Mouse (Mus musculus) heart, embryonic 15.5 days (tissue): Measurements from ENCODE around the gene Crabp2. TPM values are rescaled to one million over a fixed set of nuclear protein-coding genes. Genes with fewer than 3 reads are reported as not detected.

Experiments used
- ATAC-seq: fragments of 200-750 bp; cut with Nextera tagmentation; replicated peaks from 2 replicates; pipeline ENCODE4 v1.8.0; 2017; ENCODE audit warnings: low read depth, moderate TSS enrichment; ENCODE audit not compliant: insufficient number of reproducible peaks, insufficient read depth, low FRiP score
- H3K27ac ChIP-seq: fragments of 300-500 bp; sonication (generic); 2 replicates; pipeline ENCODE4 v1.5.1; 2015; ENCODE audit warnings: mild to moderate bottlenecking, inconsistent platforms
- H3K27me3 ChIP-seq: fragments of 300-500 bp; sonication (generic); 2 replicates; pipeline ENCODE4 v1.6.1; 2015; ENCODE audit warnings: inconsistent platforms
- H3K36me3 ChIP-seq: fragments of 300-500 bp; sonication (generic); 2 replicates; pipeline ENCODE4 v1.6.1; 2015; ENCODE audit warnings: mild to moderate bottlenecking, inconsistent platforms
- H3K4me1 ChIP-seq: fragments of 300-500 bp; sonication (generic); replicated peaks from 2 replicates; pipeline ENCODE4 v1.6.1; 2015; ENCODE audit warnings: inconsistent platforms
- H3K4me2 ChIP-seq: fragments of 300-500 bp; sonication (generic); 2 replicates; pipeline ENCODE4 v1.6.1; 2015; ENCODE audit warnings: inconsistent platforms, mild to moderate bottlenecking, moderate library complexity
- H3K4me3 ChIP-seq: fragments of 300-500 bp; sonication (generic); 2 replicates; pipeline ENCODE4 v1.5.1; 2015; ENCODE audit warnings: mild to moderate bottlenecking, inconsistent platforms
- H3K9ac ChIP-seq: fragments of 300-500 bp; sonication (generic); 2 replicates; pipeline ENCODE4 v1.6.1; 2015; ENCODE audit warnings: mild to moderate bottlenecking, inconsistent platforms
- H3K9me3 ChIP-seq: fragments of 300-500 bp; sonication (generic); replicated peaks from 2 replicates; pipeline ENCODE4 v1.6.1; 2016; ENCODE audit warnings: inconsistent platforms
- WGBS: fragments of 180-500 bp; shearing (Covaris S2); methylation state at CpG from one replicate; pipeline ENCODE4 v1.1.7; 2015; ENCODE audit warnings: mixed read lengths; 5-methylcytosine and 5-hydroxymethylcytosine counted together
- polyA plus RNA-seq: library from polyadenylated mRNA; unstranded; fragments of >200 nt; fragmentation: Nextera tagmentation; extraction: Ambion mirVana; gene quantifications from 2 replicates; pipeline ENCODE4 v1.2.1, GENCODE M21; 2015

The Crabp2 gene
- polyA plus RNA-seq, 1 experiment from 2014 or later, result 4.1 TPM

DNA sequence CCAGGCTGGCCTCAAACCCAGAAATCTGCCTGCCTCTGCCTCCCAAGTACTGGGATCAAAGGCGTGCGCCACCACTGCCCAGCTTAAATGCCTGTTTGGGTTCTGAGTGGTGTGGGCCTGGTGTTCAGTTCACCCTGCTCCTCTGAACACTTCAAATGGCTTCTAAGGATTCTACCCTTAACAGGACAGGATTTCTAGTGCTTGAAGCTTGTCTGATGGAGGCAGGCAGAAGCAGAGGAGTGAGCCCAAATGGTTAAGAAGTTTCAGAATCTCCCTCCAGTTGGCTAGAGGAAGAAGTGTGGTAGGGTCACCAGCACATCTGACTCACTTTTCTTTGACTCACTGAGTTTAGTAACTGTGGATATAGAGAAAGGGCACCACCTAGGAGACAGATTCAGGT is 39.1 kb upstream of the Crabp2 start:
- Histone ChIP-seq H3K4me2 (peak overlapping the region; percentile 78), H3K27ac (peak overlapping the region; percentile 97), H3K9me3 (no peaks in the 10 kb centered on the region), H3K9ac (no peak overlapping the region), H3K27me3 (no peaks in the 10 kb centered on the region), H3K4me3 (no peak overlapping the region; the same call in 1 of the 2 replicates), H3K4me1 (peaks cover 38% of the 10 kb centered on the region), H3K36me3 (peaks cover 8% of the 10 kb centered on the region; the same call in 1 of the 2 replicates)
- 91% methylated on average over 2 of the region's 2 CpGs for WGBS
- no peak for ATAC-seq

DNA sequence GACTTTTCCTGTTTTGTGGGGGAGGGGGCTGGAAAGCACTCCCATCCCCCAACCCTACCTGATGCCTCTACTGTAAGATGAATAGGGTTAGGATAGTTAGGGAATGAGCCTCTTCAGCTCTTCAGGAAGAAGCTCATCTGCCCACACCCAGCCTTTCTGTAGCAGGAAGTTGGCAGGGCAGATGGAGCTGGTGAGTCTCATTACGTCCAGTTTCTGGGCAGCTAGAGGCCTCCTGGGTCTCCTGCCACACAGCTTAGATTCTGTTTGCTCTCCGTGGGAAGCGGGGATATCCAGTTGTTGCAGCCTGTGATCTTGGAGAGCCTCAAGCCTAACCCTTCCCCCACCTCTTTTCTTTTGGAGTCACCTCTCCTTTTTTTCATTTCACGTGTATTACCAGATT is 38.6 kb upstream of the Crabp2 start:
- no peak for ATAC-seq

DNA sequence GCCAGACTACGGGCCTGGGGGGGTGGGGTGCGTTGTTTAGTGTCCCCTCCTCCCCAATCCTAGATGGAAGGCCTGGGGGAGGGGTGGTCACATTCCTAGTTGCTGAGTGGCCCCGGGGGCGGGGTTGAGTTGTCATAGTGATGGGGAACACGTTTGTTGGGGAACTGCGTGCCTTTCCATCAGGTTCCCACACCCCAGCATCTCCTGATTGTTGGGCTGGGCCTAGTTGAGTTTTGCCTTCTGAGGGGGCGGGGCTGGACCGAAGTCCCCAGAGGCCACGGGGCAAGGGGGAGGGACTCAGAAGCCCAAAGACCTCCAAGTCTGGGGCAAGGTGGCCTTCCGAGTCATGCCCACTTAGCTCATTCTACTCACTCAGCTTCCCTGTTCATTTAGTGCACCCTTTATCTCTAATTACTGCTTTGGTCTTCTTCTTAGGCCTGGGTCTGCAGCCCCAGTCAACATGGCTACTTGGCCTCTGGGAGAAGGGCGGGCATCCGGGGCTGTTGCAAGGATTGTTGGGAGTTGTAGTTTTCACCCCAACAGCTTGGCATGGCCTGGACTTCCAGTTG is 37.8 kb upstream of the Crabp2 start:
- peak; percentile 15 for ATAC-seq
- Histone ChIP-seq H3K36me3 (peaks cover 21% of the 10 kb centered on the region), H3K27me3 (no peaks in the 10 kb centered on the region), H3K27ac (peak overlapping the region; percentile 97), H3K4me3 (peak overlapping the region; percentile 52), H3K9ac (peak overlapping the region; percentile 53), H3K9me3 (no peaks in the 10 kb centered on the region), H3K4me1 (peaks cover 38% of the 10 kb centered on the region), H3K4me2 (peak overlapping the region; percentile 78)
- 11% methylated on average over 12 of the region's 12 CpGs for WGBS

More for the DNA sequence above, 38.6 kb upstream of the Crabp2 start:
- Histone ChIP-seq H3K9me3 (no peaks in the 10 kb centered on the region), H3K27ac (peak overlapping the region; percentile 97), H3K9ac (peak overlapping the region; percentile 53), H3K4me3 (peak overlapping the region; percentile 52), H3K4me2 (peak overlapping the region; percentile 78), H3K4me1 (peaks cover 38% of the 10 kb centered on the region), H3K36me3 (peaks cover 13% of the 10 kb centered on the region), H3K27me3 (no peaks in the 10 kb centered on the region)
- WGBS, result 17% methylated on average over 4 of the region's 4 CpGs

- Histone ChIP-seq H3K9ac (no peak overlapping the region), H3K4me1 (peaks cover 27% of the 10 kb centered on the region), H3K9me3 (no peaks in the 10 kb centered on the region), H3K4me2 (no peak overlapping the region), H3K27me3 (no peaks in the 10 kb centered on the region), H3K4me3 (no peak overlapping the region), H3K36me3 (peaks cover 38% of the 10 kb centered on the region), H3K27ac (no peak overlapping the region)
- 83% methylated on average over 7 of the region's 7 CpGs for WGBS
- ATAC-seq, result no peak
Observed at GRCm38 (mm10) chr3:87913491-87913890, 35.0 kb upstream of the Crabp2 start.

DNA sequence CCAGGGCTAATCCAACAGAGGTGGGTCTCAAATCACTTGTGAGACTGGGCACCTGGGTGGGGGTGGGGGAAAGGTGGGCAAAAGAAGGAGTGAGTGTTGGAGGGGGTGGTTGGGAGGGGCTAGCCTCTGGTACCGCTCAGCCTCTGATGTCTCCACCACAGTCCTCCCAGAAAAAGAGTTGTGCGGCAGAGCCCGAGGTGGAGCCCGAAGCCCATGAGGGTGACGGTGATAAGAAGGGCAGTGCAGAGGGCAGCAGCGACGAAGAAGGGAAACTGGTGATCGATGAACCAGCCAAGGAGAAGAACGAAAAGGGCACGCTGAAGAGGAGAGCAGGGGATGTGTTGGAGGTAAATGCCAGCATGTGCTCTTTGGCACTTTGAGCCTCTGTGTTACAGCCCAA is 34.6 kb upstream of the Crabp2 start:
- H3K9me3 ChIP-seq, result no peaks in the 10 kb centered on the region
- WGBS, result 89% methylated on average over 10 of the region's 10 CpGs
- H3K27ac ChIP-seq, result no peak overlapping the region
- H3K4me3 ChIP-seq, result no peak overlapping the region
- H3K27me3 ChIP-seq, result no peaks in the 10 kb centered on the region
- no peak for ATAC-seq
- H3K4me1 ChIP-seq, result peaks cover 24% of the 10 kb centered on the region
- H3K4me2 ChIP-seq, result no peak overlapping the region
- H3K36me3 ChIP-seq, result peaks cover 38% of the 10 kb centered on the region
- no peak overlapping the region for H3K9ac ChIP-seq

DNA sequence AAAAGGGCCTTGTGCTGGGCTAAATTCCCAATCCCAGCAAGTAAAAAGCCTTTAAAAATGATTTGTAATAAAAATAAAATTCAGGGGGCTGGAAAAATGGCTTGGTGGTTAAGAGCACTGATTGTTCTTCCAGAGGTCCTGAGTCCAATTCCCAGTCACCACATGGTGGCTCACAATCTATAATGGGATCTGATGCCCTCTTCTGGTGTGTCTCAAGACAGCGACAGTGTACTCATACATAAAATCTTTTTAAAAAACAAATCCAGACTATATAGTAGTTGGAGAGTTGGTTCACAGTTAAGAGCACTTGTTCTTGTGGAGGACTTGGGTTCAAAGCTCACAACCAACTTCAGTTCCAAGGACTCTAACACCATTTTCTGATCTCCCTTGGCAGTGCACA is 31.5 kb upstream of the Crabp2 start:
- no peak overlapping the region for H3K4me2 ChIP-seq
- peaks cover 40% of the 10 kb centered on the region for H3K36me3 ChIP-seq
- ATAC-seq, result no peak
- H3K27ac ChIP-seq, result no peak overlapping the region
- no peaks in the 10 kb centered on the region for H3K27me3 ChIP-seq
- H3K4me3 ChIP-seq, result no peak overlapping the region
- 93% methylated on average over 1 of the region's 1 CpGs for WGBS
- peaks cover 8% of the 10 kb centered on the region for H3K4me1 ChIP-seq
- no peak overlapping the region for H3K9ac ChIP-seq
- no peaks in the 10 kb centered on the region for H3K9me3 ChIP-seq

DNA sequence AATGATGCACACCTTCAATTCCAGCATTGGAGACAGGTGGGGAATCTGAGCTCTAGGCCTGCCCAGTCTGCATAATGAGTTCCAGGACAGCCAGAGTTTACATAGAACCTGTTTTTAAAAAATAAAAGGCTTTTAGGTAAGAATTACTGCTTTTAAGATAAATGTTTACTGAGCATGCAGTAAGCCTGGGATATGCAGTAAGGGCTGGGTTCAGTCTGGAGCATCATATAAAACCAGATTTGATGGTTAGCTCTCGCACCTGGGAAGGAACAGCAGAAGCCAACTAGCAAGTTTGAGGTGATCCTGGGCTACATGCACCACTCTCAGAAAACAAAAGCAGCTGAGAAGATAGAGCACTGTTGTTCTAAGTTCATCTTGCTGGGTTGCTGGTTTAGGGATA is 29.9 kb upstream of the Crabp2 start:
- H3K27ac ChIP-seq, result no peak overlapping the region
- no peaks in the 10 kb centered on the region for H3K27me3 ChIP-seq
- ATAC-seq, result no peak
- H3K9me3 ChIP-seq, result no peaks in the 10 kb centered on the region
- peaks cover 53% of the 10 kb centered on the region for H3K36me3 ChIP-seq
- no peak overlapping the region for H3K4me3 ChIP-seq
- H3K4me1 ChIP-seq, result peaks cover 8% of the 10 kb centered on the region
- WGBS, result 85% methylated on average over 1 of the region's 1 CpGs
- H3K9ac ChIP-seq, result no peak overlapping the region
- no peak overlapping the region for H3K4me2 ChIP-seq

GRCm38 (mm10) chr3:87919336-87920108 is 28.9 kb upstream of the Crabp2 start, which contains the start of gene Mrpl24:
Gene Mrpl24 (plus strand): TSS chr3:87919506.
- Histone ChIP-seq H3K27me3 (no peaks in the 10 kb centered on the region), H3K4me3 (peak within 1 kb of the TSS; percentile 67), H3K9ac (peak within 1 kb of the TSS; percentile 74), H3K36me3 (peaks cover 55% of the 10 kb centered on the region), H3K9me3 (no peaks in the 10 kb centered on the region), H3K4me1 (peaks cover 8% of the 10 kb centered on the region), H3K4me2 (peak within 1 kb of the TSS; percentile 87), H3K27ac (peak within 1 kb of the TSS; percentile 85)
- WGBS, result under 1% methylated on average over 30 of the region's 30 CpGs
- peak; percentile 80 for ATAC-seq

DNA sequence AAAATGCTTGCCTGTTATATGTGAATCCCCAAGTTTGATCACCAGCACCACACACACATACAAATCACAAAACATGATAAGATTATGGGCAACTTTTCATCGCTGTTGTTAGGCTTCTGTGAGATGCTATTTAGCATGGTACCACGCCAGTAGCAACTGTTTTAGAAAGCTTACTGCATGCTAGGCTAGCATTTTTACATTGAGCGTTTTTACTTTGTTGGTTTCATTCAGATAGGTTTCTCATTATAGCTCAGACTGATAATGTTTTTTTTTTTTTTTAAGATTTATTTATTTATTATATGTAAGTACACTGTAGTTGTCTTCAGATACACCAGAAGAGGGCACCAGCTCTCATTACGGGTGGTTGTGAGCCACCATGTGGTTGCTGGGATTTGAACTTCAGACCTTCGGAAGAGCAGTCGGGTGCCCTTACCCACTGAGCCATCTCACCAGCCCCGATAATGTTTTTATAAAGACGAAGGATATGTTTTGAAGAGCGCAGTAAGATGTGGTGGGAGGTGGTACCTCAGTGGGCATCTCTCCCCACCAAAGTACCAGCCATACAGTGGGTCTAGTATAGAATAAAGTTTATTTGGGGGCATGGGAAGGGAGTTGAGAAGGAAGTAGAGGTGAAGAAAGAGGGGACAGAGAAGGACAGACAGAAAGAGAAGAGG is 28.1 kb upstream of the Crabp2 start:
- H3K9me3 ChIP-seq, result no peaks in the 10 kb centered on the region
- 58% methylated on average over 9 of the region's 9 CpGs for WGBS
- H3K27ac ChIP-seq, result no peak overlapping the region
- no peaks in the 10 kb centered on the region for H3K27me3 ChIP-seq
- no peak for ATAC-seq
- H3K9ac ChIP-seq, result peak overlapping the region; percentile 74
- H3K4me3 ChIP-seq, result peak overlapping the region; percentile 67
- peaks cover 8% of the 10 kb centered on the region for H3K4me1 ChIP-seq
- H3K4me2 ChIP-seq, result peak overlapping the region; percentile 87
- H3K36me3 ChIP-seq, result peaks cover 55% of the 10 kb centered on the region

DNA sequence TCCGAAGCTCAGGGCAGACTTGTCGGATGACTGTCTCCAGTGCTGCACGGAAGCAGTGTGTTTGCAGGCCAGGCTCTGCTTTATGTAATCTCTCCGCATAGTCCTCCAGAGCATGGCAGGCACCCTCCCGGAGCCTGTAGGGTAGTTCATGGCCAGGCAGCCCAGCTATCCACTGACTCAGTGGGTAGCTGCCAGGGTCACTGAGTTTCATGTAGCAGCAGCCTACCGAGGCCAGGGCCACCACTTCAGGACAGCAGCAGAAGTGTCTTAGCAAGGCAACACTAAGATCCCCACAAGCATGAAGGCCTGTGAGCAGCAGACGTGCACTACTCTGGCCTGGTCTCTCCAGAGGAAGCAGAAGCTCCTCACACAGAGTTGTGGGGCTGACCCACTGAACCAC is 23.5 kb upstream of the Crabp2 start:
- no peaks in the 10 kb centered on the region for H3K9me3 ChIP-seq
- peaks cover 11% of the 10 kb centered on the region for H3K4me1 ChIP-seq
- H3K27me3 ChIP-seq, result no peaks in the 10 kb centered on the region
- H3K4me3 ChIP-seq, result no peak overlapping the region
- 83% methylated on average over 7 of the region's 7 CpGs for WGBS
- H3K4me2 ChIP-seq, result no peak overlapping the region
- H3K9ac ChIP-seq, result no peak overlapping the region
- ATAC-seq, result no peak
- no peak overlapping the region for H3K27ac ChIP-seq
- peaks cover 58% of the 10 kb centered on the region for H3K36me3 ChIP-seq

- no peak for ATAC-seq
- WGBS, result 90% methylated on average over 5 of the region's 5 CpGs
- Histone ChIP-seq H3K4me2 (no peak overlapping the region), H3K4me1 (peaks cover 25% of the 10 kb centered on the region), H3K27ac (no peak overlapping the region), H3K9me3 (no peaks in the 10 kb centered on the region), H3K9ac (no peak overlapping the region), H3K4me3 (no peak overlapping the region), H3K36me3 (peaks cover 64% of the 10 kb centered on the region), H3K27me3 (no peaks in the 10 kb centered on the region)
Observed at GRCm38 (mm10) chr3:87927452-87927851, 21.0 kb upstream of the Crabp2 start.
